Mouse (Mus musculus) neural tube, embryonic 13.5 days (tissue): ENCODE measurements around the gene Nol4l. TPM values are rescaled to one million over a fixed set of nuclear protein-coding genes. Genes with fewer than 3 reads are reported as not detected.

ENCODE experiments used
- ATAC-seq: fragments of 200-750 bp; cut with Nextera tagmentation; 2 replicates; pipeline ENCODE4 v1.8.0; 2017; ENCODE audit warnings: low read depth, mild to moderate bottlenecking, moderate TSS enrichment, moderate library complexity
- H3K27ac ChIP-seq: fragments of 300-500 bp; sonication (generic); replicated peaks from 2 replicates; pipeline ENCODE4 v1.5.1; 2015; ENCODE audit warnings: moderate library complexity, mild to moderate bottlenecking, inconsistent platforms
- H3K27me3 ChIP-seq: fragments of 300-500 bp; sonication (generic); 2 replicates; pipeline ENCODE4 v1.6.1; 2015; ENCODE audit warnings: mild to moderate bottlenecking, inconsistent platforms
- H3K36me3 ChIP-seq: fragments of 300-500 bp; sonication (generic); 2 replicates; pipeline ENCODE4 v1.6.1; 2015; ENCODE audit warnings: mild to moderate bottlenecking, inconsistent platforms
- H3K4me1 ChIP-seq: fragments of 300-500 bp; sonication (generic); replicated peaks from 2 replicates; pipeline ENCODE4 v1.6.1; 2015; ENCODE audit warnings: inconsistent platforms
- H3K4me2 ChIP-seq: fragments of 300-500 bp; sonication (generic); 2 replicates; pipeline ENCODE4 v1.6.1; 2015; ENCODE audit warnings: inconsistent platforms, mild to moderate bottlenecking, moderate library complexity
- H3K4me3 ChIP-seq: fragments of 300-500 bp; sonication (generic); 2 replicates; pipeline ENCODE4 v1.5.1; 2015; ENCODE audit warnings: mild to moderate bottlenecking, inconsistent platforms
- H3K9ac ChIP-seq: fragments of 300-500 bp; sonication (generic); 2 replicates; pipeline ENCODE4 v1.6.1; 2015; ENCODE audit warnings: moderate library complexity, mild to moderate bottlenecking, inconsistent platforms
- H3K9me3 ChIP-seq: fragments of 300-500 bp; sonication (generic); 2 replicates; pipeline ENCODE4 v1.6.1; 2016; ENCODE audit warnings: inconsistent platforms
- WGBS: fragments of 180-500 bp; shearing (Covaris S2); methylation state at CpG from one replicate; pipeline ENCODE4 v1.1.7; 2015; 5-methylcytosine and 5-hydroxymethylcytosine counted together
- polyA plus RNA-seq: library from polyadenylated mRNA; unstranded; fragments of >200 nt; fragmentation: Nextera tagmentation; extraction: Ambion mirVana; gene quantifications from 2 replicates; pipeline ENCODE4 v1.2.1, GENCODE M21; 2015

Gene Nol4l
- polyA plus RNA-seq, 1 experiment from 2014 or later, result 40.8 TPM

GRCm38 (mm10) chr2:153445137-153446016, 84.4 kb downstream of the Nol4l start:
- no peaks in the 10 kb centered on the region for H3K9me3 ChIP-seq
- peak overlapping the region; percentile 85 for H3K4me2 ChIP-seq
- H3K27me3 ChIP-seq, result no peaks in the 10 kb centered on the region
- peak overlapping the region; percentile 97 for H3K27ac ChIP-seq
- H3K4me1 ChIP-seq, result peaks cover 42% of the 10 kb centered on the region
- under 1% methylated on average over 59 of the region's 59 CpGs for WGBS
- H3K4me3 ChIP-seq, result peak overlapping the region; percentile 67
- no peaks in the 10 kb centered on the region for H3K36me3 ChIP-seq
- peak; percentile 62 for ATAC-seq
- H3K9ac ChIP-seq, result peak overlapping the region; percentile 90

- Histone ChIP-seq H3K4me2 (peak overlapping the region; percentile 85), H3K27me3 (no peaks in the 10 kb centered on the region), H3K9me3 (no peaks in the 10 kb centered on the region), H3K4me3 (peak overlapping the region; percentile 67), H3K9ac (peak overlapping the region; percentile 90), H3K36me3 (no peaks in the 10 kb centered on the region), H3K27ac (peak overlapping the region; percentile 97), H3K4me1 (peaks cover 47% of the 10 kb centered on the region)
- under 1% methylated on average over 35 of the region's 64 CpGs for WGBS
- peak; percentile 75 for ATAC-seq
Measured at GRCm38 (mm10) chr2:153444254-153445136, 85.3 kb downstream of the Nol4l start.

GRCm38 (mm10) chr2:153443434-153444240, 86.1 kb downstream of the Nol4l start:
- H3K4me3 ChIP-seq, result peak overlapping the region; percentile 67
- H3K27me3 ChIP-seq, result no peaks in the 10 kb centered on the region
- H3K9me3 ChIP-seq, result no peaks in the 10 kb centered on the region
- peak overlapping the region; percentile 90 for H3K9ac ChIP-seq
- H3K4me1 ChIP-seq, result peaks cover 54% of the 10 kb centered on the region
- peak overlapping the region; percentile 85 for H3K4me2 ChIP-seq
- no peaks in the 10 kb centered on the region for H3K36me3 ChIP-seq
- ATAC-seq, result peak; percentile 45
- under 1% methylated on average over 55 of the region's 59 CpGs for WGBS
- peak overlapping the region; percentile 97 for H3K27ac ChIP-seq

- Histone ChIP-seq H3K27ac (peak overlapping the region; percentile 97), H3K9ac (peak overlapping the region; percentile 90), H3K4me3 (peak overlapping the region; percentile 67), H3K27me3 (no peaks in the 10 kb centered on the region), H3K36me3 (no peaks in the 10 kb centered on the region), H3K9me3 (no peaks in the 10 kb centered on the region), H3K4me1 (peaks cover 63% of the 10 kb centered on the region), H3K4me2 (peak overlapping the region; percentile 85)
- no peak for ATAC-seq
- WGBS, result under 1% methylated on average over 5 of the region's 5 CpGs
Measured at GRCm38 (mm10) chr2:153442720-153443119, 87.1 kb downstream of the Nol4l start.

- Histone ChIP-seq H3K9me3 (no peaks in the 10 kb centered on the region), H3K4me1 (peaks cover 72% of the 10 kb centered on the region), H3K4me3 (peak overlapping the region; percentile 67), H3K27me3 (no peaks in the 10 kb centered on the region), H3K9ac (peak overlapping the region; percentile 90), H3K36me3 (peaks cover 1% of the 10 kb centered on the region), H3K4me2 (peak overlapping the region; percentile 85), H3K27ac (peak overlapping the region; percentile 56)
- ATAC-seq, result no peak
- WGBS, result 21% methylated on average over 3 of the region's 3 CpGs
Measured at GRCm38 (mm10) chr2:153441228-153441627, 88.5 kb downstream of the Nol4l start.

GRCm38 (mm10) chr2:153440755-153441154, 89.0 kb downstream of the Nol4l start:
- H3K9ac ChIP-seq, result peak overlapping the region; percentile 90
- 0 out of 2 replicates have a peak overlapping the region, but pooled peaks have one; percentile 67 for H3K4me3 ChIP-seq
- peak overlapping the region; percentile 85 for H3K4me2 ChIP-seq
- no peaks in the 10 kb centered on the region for H3K9me3 ChIP-seq
- no peaks in the 10 kb centered on the region for H3K27me3 ChIP-seq
- peaks cover 73% of the 10 kb centered on the region for H3K4me1 ChIP-seq
- 57% methylated on average over 2 of the region's 2 CpGs for WGBS
- peak overlapping the region; percentile 56; the same call in 1 of the 2 replicates for H3K27ac ChIP-seq
- no peak for ATAC-seq
- H3K36me3 ChIP-seq, result peaks cover 6% of the 10 kb centered on the region

- no peaks in the 10 kb centered on the region for H3K27me3 ChIP-seq
- 41% methylated on average over 2 of the region's 2 CpGs for WGBS
- peaks cover 32% of the 10 kb centered on the region for H3K36me3 ChIP-seq
- no peaks in the 10 kb centered on the region for H3K9me3 ChIP-seq
- H3K4me2 ChIP-seq, result peak overlapping the region; percentile 21
- no peak overlapping the region for H3K4me3 ChIP-seq
- H3K9ac ChIP-seq, result no peak overlapping the region
- H3K27ac ChIP-seq, result peak overlapping the region; percentile 74
- ATAC-seq, result no peak
- H3K4me1 ChIP-seq, result peaks cover 95% of the 10 kb centered on the region
Measured at GRCm38 (mm10) chr2:153437306-153437659, 92.5 kb downstream of the Nol4l start.

GRCm38 (mm10) chr2:153436641-153437305, 93.0 kb downstream of the Nol4l start:
- 38% methylated on average over 6 of the region's 6 CpGs for WGBS
- H3K4me1 ChIP-seq, result peaks cover 95% of the 10 kb centered on the region
- no peak overlapping the region for H3K4me3 ChIP-seq
- H3K36me3 ChIP-seq, result peaks cover 34% of the 10 kb centered on the region
- H3K27me3 ChIP-seq, result no peaks in the 10 kb centered on the region
- H3K27ac ChIP-seq, result peak overlapping the region; percentile 74
- no peak for ATAC-seq
- peak overlapping the region; percentile 21 for H3K4me2 ChIP-seq
- peak overlapping the region; percentile 38 for H3K9ac ChIP-seq
- no peaks in the 10 kb centered on the region for H3K9me3 ChIP-seq

GRCm38 (mm10) chr2:153434880-153435831, 94.6 kb downstream of the Nol4l start:
- Histone ChIP-seq H3K36me3 (peaks cover 51% of the 10 kb centered on the region), H3K4me3 (no peak overlapping the region), H3K9me3 (no peaks in the 10 kb centered on the region), H3K27ac (peak overlapping the region; percentile 74), H3K4me2 (0 out of 2 replicates have a peak overlapping the region, but pooled peaks have one; percentile 4), H3K27me3 (no peaks in the 10 kb centered on the region), H3K9ac (no peak overlapping the region), H3K4me1 (peaks cover 79% of the 10 kb centered on the region)
- 9% methylated on average over 9 of the region's 9 CpGs for WGBS
- ATAC-seq, result peak; percentile 33; the same call in 1 of the 2 replicates

- ATAC-seq, result no peak
- Histone ChIP-seq H3K27me3 (no peaks in the 10 kb centered on the region), H3K36me3 (peaks cover 64% of the 10 kb centered on the region), H3K4me2 (no peak overlapping the region), H3K27ac (peak overlapping the region; percentile 74), H3K9me3 (no peaks in the 10 kb centered on the region), H3K4me1 (peaks cover 78% of the 10 kb centered on the region), H3K9ac (no peak overlapping the region), H3K4me3 (no peak overlapping the region)
- 39% methylated on average over 3 of the region's 3 CpGs for WGBS
Measured at GRCm38 (mm10) chr2:153433859-153434258, 95.9 kb downstream of the Nol4l start.
